Mouse (Mus musculus) liver, postnatal 0 days (tissue): ENCODE measurements at regions not wholly inside any gene's neighbourhood (a gene's known extent, or its start where the extent isn't known, plus 50 kb on each side); places are given as distances from the start of the nearest gene placed in this dataset.

Experiments used
- CTCF ChIP-seq: sonication (generic); IDR thresholded peaks from 2 replicates; pipeline ENCODE4 v1.5.1; 2016; ENCODE audit warnings: antibody characterized with exemption, low read depth
- EP300 ChIP-seq: IDR thresholded peaks from 2 replicates; pipeline ENCODE4 v1.6.1; 2016; ENCODE audit warnings: antibody characterized with exemption, low read depth, mild to moderate bottlenecking

DNA sequence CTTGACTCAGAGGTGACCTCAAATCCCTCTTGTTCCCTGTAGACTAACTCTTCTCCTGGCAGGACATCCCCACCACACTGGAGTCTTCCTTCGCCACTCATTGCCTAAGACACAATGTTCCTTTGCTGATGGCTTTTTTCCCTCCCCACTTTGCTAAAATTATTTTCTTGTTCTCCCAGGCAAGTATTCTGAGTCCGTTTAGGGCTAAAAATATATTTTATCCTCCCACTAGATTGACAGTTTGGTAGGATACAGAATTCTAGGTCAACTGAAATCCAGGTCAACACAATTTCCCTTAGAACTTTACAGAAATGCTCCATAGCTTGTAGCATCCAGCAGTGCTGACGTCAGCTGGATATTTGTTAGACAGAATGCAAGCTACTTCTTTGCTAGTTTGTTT, 324.7 kb upstream of the Gm6657 start:
- TF ChIP-seq CTCF (no peak), EP300 (no peak)
